Comparison of ENCODE assay signal across 8 mouse cellular contexts in genomic region chr13:34038056-34038432, GRCm38 (mm10). TPM values are rescaled to one million over a fixed set of nuclear protein-coding genes. Genes with fewer than 3 reads are reported as not detected.
A peak's percentile ranks its signal among the peaks of the same experiment; 100 is the strongest.
DNase-seq lines count a peak whose midpoint lies in the region; ATAC-seq and TF ChIP-seq lines count a peak whose summit lies in the region.

No protein-coding gene starts in this region.

- no peak for TF ChIP-seq CTCF in liver, adult 2 months (IDR thresholded peaks at IDR 0.05; ENCODE audit: low read depth, low read length)

- no peaks in the 10 kb centered on the region for H3K27me3 ChIP-seq in liver, adult 2 months (ENCODE audit: control insufficient read depth, insufficient read depth, low read length)
- H3K27me3 ChIP-seq in hindbrain, embryonic 16.5 days (replicated peaks; ENCODE audit: control insufficient read depth, insufficient read depth, low read length), result no peaks in the 10 kb centered on the region
- no peaks in the 10 kb centered on the region for H3K27me3 ChIP-seq in midbrain, embryonic 15.5 days (replicated peaks)

- H3K79me2 ChIP-seq in liver, adult 2 months (ENCODE audit: control insufficient read depth, insufficient read depth, low read length), result peaks cover 7% of the 10 kb centered on the region; the same call in 1 of the 2 replicates

- H3K4me3 ChIP-seq in liver, adult 2 months (ENCODE audit: insufficient read depth, low read depth, low read length), result peak overlapping the region; percentile 87
- peak overlapping the region; percentile 85 for H3K4me3 ChIP-seq in hindbrain, embryonic 16.5 days (ENCODE audit: low read length)
- peak overlapping the region; percentile 56 for H3K4me3 ChIP-seq in midbrain, embryonic 15.5 days

- WGBS in liver, adult 2 months, result 11% methylated on average over 5 of the region's 5 CpGs
- 31% methylated on average over 5 of the region's 5 CpGs for WGBS in hindbrain, embryonic 16.5 days
- WGBS in midbrain, embryonic 15.5 days, result 31% methylated on average over 5 of the region's 5 CpGs

- H3K4me1 ChIP-seq in liver, adult 2 months (ENCODE audit: control insufficient read depth, insufficient read depth, low read length), result peaks cover 19% of the 10 kb centered on the region
- peaks cover 14% of the 10 kb centered on the region for H3K4me1 ChIP-seq in hindbrain, embryonic 16.5 days (ENCODE audit: control insufficient read depth, insufficient read depth, low read depth, low read length)
- peaks cover 22% of the 10 kb centered on the region for H3K4me1 ChIP-seq in midbrain, embryonic 15.5 days

- peak overlapping the region; percentile 78 for H3K4me2 ChIP-seq in hindbrain, embryonic 16.5 days (ENCODE audit: low read length)
- peak overlapping the region; percentile 75 for H3K4me2 ChIP-seq in midbrain, embryonic 15.5 days

- H3K27ac ChIP-seq in liver, adult 2 months (replicated peaks; ENCODE audit: insufficient read depth, low read depth, low read length), result peak overlapping the region; percentile 95
- H3K27ac ChIP-seq in hindbrain, embryonic 16.5 days (ENCODE audit: low read depth, low read length), result peak overlapping the region; percentile 92
- H3K27ac ChIP-seq in midbrain, embryonic 15.5 days, result peak overlapping the region; percentile 84

- TF ChIP-seq POLR2A in liver, adult 2 months (IDR thresholded peaks at IDR 0.05; ENCODE audit: extremely low read depth, insufficient read depth, low read length), result no peak

- peaks cover 6% of the 10 kb centered on the region for H3K36me3 ChIP-seq in liver, adult 2 months (ENCODE audit: control insufficient read depth, insufficient read depth, low read length)
- H3K36me3 ChIP-seq in hindbrain, embryonic 16.5 days (ENCODE audit: control insufficient read depth, insufficient read depth, low read length), result peaks cover 3% of the 10 kb centered on the region
- peaks cover 8% of the 10 kb centered on the region; the same call in 1 of the 2 replicates for H3K36me3 ChIP-seq in midbrain, embryonic 15.5 days (replicated peaks)

- no peaks in the 10 kb centered on the region for H3K9me3 ChIP-seq in hindbrain, embryonic 16.5 days (ENCODE audit: control insufficient read depth, low read length)
- no peaks in the 10 kb centered on the region for H3K9me3 ChIP-seq in midbrain, embryonic 15.5 days

- ATAC-seq in hindbrain, embryonic 16.5 days, result 0 out of 2 replicates have a peak, but pooled peaks have one; percentile 1
- ATAC-seq in midbrain, embryonic 15.5 days (replicated peaks), result peak; percentile 28

- peak overlapping the region; percentile 99 for H3K9ac ChIP-seq in liver, adult 2 months (ENCODE audit: low read depth, low read length)
- peak overlapping the region; percentile 97 for H3K9ac ChIP-seq in hindbrain, embryonic 16.5 days (ENCODE audit: low read depth, low read length)
- H3K9ac ChIP-seq in midbrain, embryonic 15.5 days, result peak overlapping the region; percentile 76

- DNase-seq in liver, adult 2 months (ENCODE audit: extremely low read depth, low read depth, low spot score), result peak; percentile 54
- DNase-seq in liver, result no peak
- DNase-seq in c-Kit-positive CD71-positive TER-119-positive erythroid progenitor cells, embryonic 14.5 days (ENCODE audit: low spot score), result peak; percentile 10
- DNase-seq in right cerebral cortex, adult 18-20 months, result no peak
- no peak for DNase-seq in adrenal gland, adult 2 months
- DNase-seq in spleen, postnatal 4 days (ENCODE audit: low spot score in 2 of 2), result no peak

RNA-seq across cellular contexts. Expression of gene Bphl, which starts 0.6 kb away (rescaled TPM):
- 266 and 287 TPM in 2 replicates for total RNA-seq in liver, adult 2 months (2014; rRNA removed)
- 241 and 259 TPM in 2 replicates for polyA plus RNA-seq in liver, adult 2 months (2012; rRNA removed)
- polyA plus RNA-seq in hindbrain, embryonic 16.5 days (2015; fragmentation: Nextera tagmentation; extraction: Ambion mirVana), result 42.9 and 45.9 TPM in 2 replicates
- polyA plus RNA-seq in midbrain, embryonic 15.5 days (2015; fragmentation: Nextera tagmentation; extraction: Ambion mirVana), result 35.4 and 36.8 TPM in 2 replicates
- 10 to 100 TPM; 74.9 to 75.1 TPM for total RNA-seq in adrenal gland, adult 2 months (2021)
- polyA plus RNA-seq in adrenal gland, adult 2 months (2012; rRNA removed), result 57.4 and 61.2 TPM in 2 replicates

RNA-seq across cellular contexts. Expression of gene Serpinb6a, which starts 35.5 kb away (rescaled TPM):
- 29.6 and 29.8 TPM in 2 replicates for total RNA-seq in liver, adult 2 months (2014; rRNA removed)
- 7.2 and 7.4 TPM in 2 replicates for polyA plus RNA-seq in liver, adult 2 months (2012; rRNA removed)
- 40.0 and 42.2 TPM in 2 replicates for polyA plus RNA-seq in hindbrain, embryonic 16.5 days (2015; fragmentation: Nextera tagmentation; extraction: Ambion mirVana)
- polyA plus RNA-seq in midbrain, embryonic 15.5 days (2015; fragmentation: Nextera tagmentation; extraction: Ambion mirVana), result 29.1 and 33.9 TPM in 2 replicates
- 100 to 1,000 TPM; 437 to 541 TPM for total RNA-seq in adrenal gland, adult 2 months (2021)
- polyA plus RNA-seq in adrenal gland, adult 2 months (2012; rRNA removed), result 102 and 109 TPM in 2 replicates

RNA-seq across cellular contexts. Expression of gene Ripk1, which starts 35.9 kb away (rescaled TPM):
- 21.6 and 27.0 TPM in 2 replicates for total RNA-seq in liver, adult 2 months (2014; rRNA removed)
- 5.1 and 5.9 TPM in 2 replicates for polyA plus RNA-seq in liver, adult 2 months (2012; rRNA removed)
- polyA plus RNA-seq in hindbrain, embryonic 16.5 days (2015; fragmentation: Nextera tagmentation; extraction: Ambion mirVana), result 5.9 and 7.0 TPM in 2 replicates
- polyA plus RNA-seq in midbrain, embryonic 15.5 days (2015; fragmentation: Nextera tagmentation; extraction: Ambion mirVana), result 6.2 and 6.7 TPM in 2 replicates
- 10 to 100 TPM; 27.2 to 31.9 TPM for total RNA-seq in adrenal gland, adult 2 months (2021)
- polyA plus RNA-seq in adrenal gland, adult 2 months (2012; rRNA removed), result 12.7 and 12.8 TPM in 2 replicates

RNA-seq across cellular contexts. Expression of gene Tubb2a, which starts 39.8 kb away (rescaled TPM):
- 27.5 and 56.4 TPM in 2 replicates for total RNA-seq in liver, adult 2 months (2014; rRNA removed)
- polyA plus RNA-seq in liver, adult 2 months (2012; rRNA removed), result 569 and 614 TPM in 2 replicates
- polyA plus RNA-seq in hindbrain, embryonic 16.5 days (2015; fragmentation: Nextera tagmentation; extraction: Ambion mirVana), result 3,415 and 3,905 TPM in 2 replicates
- polyA plus RNA-seq in midbrain, embryonic 15.5 days (2015; fragmentation: Nextera tagmentation; extraction: Ambion mirVana), result 3,188 and 3,263 TPM in 2 replicates
- total RNA-seq in adrenal gland, adult 2 months (2021), result 10 to 100 TPM; 30.1 to 37.2 TPM
- polyA plus RNA-seq in adrenal gland, adult 2 months (2012; rRNA removed), result 74.7 and 93.5 TPM in 2 replicates

Comparison
In these comparisons a context has a peak if more than half of its experiments do, and no peak if none do; other contexts are left out.
1. DNase-seq: peak in liver, adult 2 months (single experiment) and c-Kit-positive CD71-positive TER-119-positive erythroid progenitor cells, embryonic 14.5 days (single experiment); none in liver (single experiment), right cerebral cortex, adult 18-20 months (single experiment), adrenal gland, adult 2 months (single experiment) and spleen, postnatal 4 days (0 of 2).
2. Peak in every context shown above with its lines, with median percentiles within 50 percentile points of each other: H3K27ac ChIP-seq, H3K4me3 ChIP-seq and H3K9ac ChIP-seq.